Mouse (Mus musculus): ENCODE measurements around the gene Pgbd5. TPM values are rescaled to one million over a fixed set of nuclear protein-coding genes. Genes with fewer than 3 reads are reported as not detected.
A peak's percentile ranks its signal among the peaks of the same experiment; 100 is the strongest.

Pgbd5 gene
- total and polyA plus RNA-seq, 3 experiments = 0.43 to 0.98 (median 0.55) TPM

GRCm38 (mm10) chr8:124336302-124336701 lies 103.2 kb downstream of the Pgbd5 start:
- Histone ChIP-seq H3K27ac (no peak overlapping the region), H3K9ac (ENCODE audit: low read depth, low read length) (no peak overlapping the region), H3K4me1 (ENCODE audit: control insufficient read depth, insufficient read depth, low read length) (no peaks in the 10 kb centered on the region), H3K27me3 (ENCODE audit: control insufficient read depth, insufficient read depth, low read length) (no peaks in the 10 kb centered on the region), H3K79me2 (replicated peaks; ENCODE audit: control insufficient read depth, insufficient read depth, low read length) (no peaks in the 10 kb centered on the region), H3K36me3 (ENCODE audit: control insufficient read depth, insufficient read depth, low read length) (no peaks in the 10 kb centered on the region), H3K4me3 (no peak overlapping the region)
- 96% methylated on average over 13 of the region's 13 CpGs for WGBS
- TF ChIP-seq CTCF (IDR thresholded peaks at IDR 0.05) = no peak
- TF ChIP-seq POLR2A (IDR thresholded peaks at IDR 0.05; ENCODE audit: insufficient read depth, low read depth, low read length) = no peak
- TF ChIP-seq EP300 (IDR thresholded peaks at IDR 0.05; ENCODE audit: insufficient read depth, low read depth, low read length) = no peak
- DNase-seq = no peak
- intact Hi-C loops (cut with DNase I) = no loop called here

GRCm38 (mm10) chr8:124331706-124332105 lies 107.8 kb downstream of the Pgbd5 start:
- no peaks in the 10 kb centered on the region for H3K27me3 ChIP-seq (ENCODE audit: control insufficient read depth, insufficient read depth, low read length)
- H3K4me1 ChIP-seq (ENCODE audit: control insufficient read depth, insufficient read depth, low read length) = no peaks in the 10 kb centered on the region
- 83% methylated on average over 11 of the region's 11 CpGs for WGBS
- no peak for TF ChIP-seq CTCF (IDR thresholded peaks at IDR 0.05)
- no peak for TF ChIP-seq POLR2A (IDR thresholded peaks at IDR 0.05; ENCODE audit: insufficient read depth, low read depth, low read length)
- TF ChIP-seq EP300 (IDR thresholded peaks at IDR 0.05; ENCODE audit: insufficient read depth, low read depth, low read length) = no peak
- no peak overlapping the region for H3K4me3 ChIP-seq
- no peaks in the 10 kb centered on the region for H3K79me2 ChIP-seq (replicated peaks; ENCODE audit: control insufficient read depth, insufficient read depth, low read length)
- no peaks in the 10 kb centered on the region for H3K36me3 ChIP-seq (ENCODE audit: control insufficient read depth, insufficient read depth, low read length)
- no peak for DNase-seq
- H3K27ac ChIP-seq = no peak overlapping the region
- no peak overlapping the region for H3K9ac ChIP-seq (ENCODE audit: low read depth, low read length)
- intact Hi-C loops (cut with DNase I) = no loop called here

- Histone ChIP-seq H3K27ac (no peak overlapping the region), H3K36me3 (ENCODE audit: control insufficient read depth, insufficient read depth, low read length) (no peaks in the 10 kb centered on the region), H3K27me3 (ENCODE audit: control insufficient read depth, insufficient read depth, low read length) (no peaks in the 10 kb centered on the region), H3K79me2 (replicated peaks; ENCODE audit: control insufficient read depth, insufficient read depth, low read length) (no peaks in the 10 kb centered on the region), H3K9ac (ENCODE audit: low read depth, low read length) (no peak overlapping the region), H3K4me1 (ENCODE audit: control insufficient read depth, insufficient read depth, low read length) (no peaks in the 10 kb centered on the region), H3K4me3 (no peak overlapping the region)
- intact Hi-C loops (cut with DNase I) = no loop called here
- TF ChIP-seq EP300 (IDR thresholded peaks at IDR 0.05; ENCODE audit: insufficient read depth, low read depth, low read length) = no peak
- no peak for TF ChIP-seq POLR2A (IDR thresholded peaks at IDR 0.05; ENCODE audit: insufficient read depth, low read depth, low read length)
- no peak for TF ChIP-seq CTCF (IDR thresholded peaks at IDR 0.05)
- WGBS = 89% methylated on average over 3 of the region's 3 CpGs
- DNase-seq = no peak
These were observed 108.4 kb downstream of the Pgbd5 start for GRCm38 (mm10) chr8:124331094-124331493.

GRCm38 (mm10) chr8:124330433-124330832 lies 109.0 kb downstream of the Pgbd5 start:
- WGBS = 85% methylated on average over 2 of the region's 3 CpGs
- H3K79me2 ChIP-seq (replicated peaks; ENCODE audit: control insufficient read depth, insufficient read depth, low read length) = no peaks in the 10 kb centered on the region
- H3K4me1 ChIP-seq (ENCODE audit: control insufficient read depth, insufficient read depth, low read length) = no peaks in the 10 kb centered on the region
- no peaks in the 10 kb centered on the region for H3K27me3 ChIP-seq (ENCODE audit: control insufficient read depth, insufficient read depth, low read length)
- TF ChIP-seq POLR2A (IDR thresholded peaks at IDR 0.05; ENCODE audit: insufficient read depth, low read depth, low read length) (no peak), EP300 (IDR thresholded peaks at IDR 0.05; ENCODE audit: insufficient read depth, low read depth, low read length) (no peak), CTCF (IDR thresholded peaks at IDR 0.05) (no peak)
- DNase-seq = peak in 1 of 2 experiments; percentile 41
- H3K4me3 ChIP-seq = no peak overlapping the region
- H3K27ac ChIP-seq = no peak overlapping the region
- intact Hi-C loops (cut with DNase I) = no loop called here
- H3K36me3 ChIP-seq (ENCODE audit: control insufficient read depth, insufficient read depth, low read length) = no peaks in the 10 kb centered on the region
- H3K9ac ChIP-seq (ENCODE audit: low read depth, low read length) = no peak overlapping the region

GRCm38 (mm10) chr8:124329690-124330089 lies 109.8 kb downstream of the Pgbd5 start:
- Histone ChIP-seq H3K27me3 (ENCODE audit: control insufficient read depth, insufficient read depth, low read length) (no peaks in the 10 kb centered on the region), H3K4me3 (no peak overlapping the region), H3K9ac (ENCODE audit: low read depth, low read length) (no peak overlapping the region), H3K36me3 (ENCODE audit: control insufficient read depth, insufficient read depth, low read length) (no peaks in the 10 kb centered on the region), H3K27ac (no peak overlapping the region), H3K79me2 (replicated peaks; ENCODE audit: control insufficient read depth, insufficient read depth, low read length) (no peaks in the 10 kb centered on the region), H3K4me1 (ENCODE audit: control insufficient read depth, insufficient read depth, low read length) (no peaks in the 10 kb centered on the region)
- intact Hi-C loops (cut with DNase I) = no loop called here
- no peak for DNase-seq
- WGBS = 90% methylated on average over 10 of the region's 10 CpGs
- TF ChIP-seq POLR2A (IDR thresholded peaks at IDR 0.05; ENCODE audit: insufficient read depth, low read depth, low read length) (no peak), EP300 (IDR thresholded peaks at IDR 0.05; ENCODE audit: insufficient read depth, low read depth, low read length) (no peak), CTCF (IDR thresholded peaks at IDR 0.05) (no peak)

- WGBS = 84% methylated on average over 7 of the region's 7 CpGs
These were observed 111.2 kb downstream of the Pgbd5 start for GRCm38 (mm10) chr8:124328259-124328658.

More at GRCm38 (mm10) chr8:124328259-124328658, 111.2 kb downstream of the Pgbd5 start:
- Histone ChIP-seq H3K27me3 (ENCODE audit: control insufficient read depth, insufficient read depth, low read length) (no peaks in the 10 kb centered on the region), H3K36me3 (ENCODE audit: control insufficient read depth, insufficient read depth, low read length) (no peaks in the 10 kb centered on the region), H3K9ac (ENCODE audit: low read depth, low read length) (no peak overlapping the region), H3K4me3 (no peak overlapping the region), H3K79me2 (replicated peaks; ENCODE audit: control insufficient read depth, insufficient read depth, low read length) (no peaks in the 10 kb centered on the region), H3K4me1 (ENCODE audit: control insufficient read depth, insufficient read depth, low read length) (no peaks in the 10 kb centered on the region), H3K27ac (no peak overlapping the region)
- no peak for DNase-seq
- TF ChIP-seq POLR2A (IDR thresholded peaks at IDR 0.05; ENCODE audit: insufficient read depth, low read depth, low read length) = no peak
- TF ChIP-seq CTCF (IDR thresholded peaks at IDR 0.05) = no peak
- TF ChIP-seq EP300 (IDR thresholded peaks at IDR 0.05; ENCODE audit: insufficient read depth, low read depth, low read length) = no peak
- intact Hi-C loops (cut with DNase I) = no loop called here
